Mouse (Mus musculus) gastrocnemius, postnatal 36 days (tissue): ENCODE measurements around the gene Gabrr2. TPM values are rescaled to one million over a fixed set of nuclear protein-coding genes. Genes with fewer than 3 reads are reported as not detected.

Source experiments
- total RNA-seq, 2 experiments: library from RNA; stranded (reverse); gene quantifications; 2 replicates each; pipeline ENCODE4 v1.2.3; 2021

Gabrr2 gene
- total RNA-seq, 2 experiments from 2014 or later, result 6.7 to 6.9 TPM

Other genes with a start within 250 kb of the Gabrr2 start
- gene Ankrd6, start 112.2 kb upstream of the Gabrr2 start, total RNA-seq, result 1 to 10 TPM; 3.3 to 4.1 TPM
- 100 to 1,000 TPM; 147 to 166 TPM for gene Rragd, start 80.0 kb upstream of the Gabrr2 start, total RNA-seq
- 10 to 100 TPM; 45.6 to 47.8 TPM for gene Ube2j1, start 31.6 kb upstream of the Gabrr2 start, total RNA-seq
- gene Gabrr1, start 69.5 kb downstream of the Gabrr2 start, total RNA-seq, result not detected
- gene Pm20d2, start 126.7 kb downstream of the Gabrr2 start, total RNA-seq, result 10 to 100 TPM; 23.9 to 42.6 TPM
- gene Srsf12, start 146.0 kb downstream of the Gabrr2 start, total RNA-seq, result not detected
- 100 to 1,000 TPM; 152 to 180 TPM for gene Pnrc1, start 227.2 kb downstream of the Gabrr2 start, total RNA-seq
- gene Rngtt, start 247.3 kb downstream of the Gabrr2 start, total RNA-seq, result 1 to 10 TPM; 6.3 to 6.8 TPM